Mouse (Mus musculus): Measurements from ENCODE around the gene Gm3776. TPM values are rescaled to one million over a fixed set of nuclear protein-coding genes. Genes with fewer than 3 reads are reported as not detected.
"Not testable (repeated sequence)": the region's sequence is repeated elsewhere in the genome, so short reads cannot be mapped to it uniquely, and the experiment has no call there.

Gm3776 gene
- polyA plus RNA-seq, 1 experiment from 2014 or later: 1.5 TPM

DNA sequence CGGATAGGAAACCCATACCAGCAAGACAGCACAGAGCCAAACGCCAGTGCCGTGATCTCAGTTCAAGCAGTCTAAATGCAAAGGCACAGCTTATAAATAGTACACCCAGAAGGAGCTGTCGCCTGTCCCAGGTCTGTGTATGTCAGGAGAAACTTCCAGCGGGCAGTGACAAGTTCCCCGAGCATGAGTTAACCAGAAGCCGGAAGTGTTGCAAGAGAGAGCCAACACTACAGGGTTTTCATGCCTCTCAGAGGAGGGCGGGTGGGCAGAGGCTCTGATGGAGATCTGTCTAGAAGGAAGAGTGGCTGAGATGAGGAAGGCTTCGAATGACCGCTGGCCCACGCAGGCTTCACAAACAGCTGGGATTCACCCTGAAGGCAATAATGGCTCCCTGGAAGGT lies 31.6 kb upstream of the Gm3776 start:
- peaks cover 7% of the 10 kb centered on the region for H3K4me1 ChIP-seq (ENCODE audit: insufficient read depth, low read length)
- no peak overlapping the region for H3K27ac ChIP-seq (ENCODE audit: low read length)
- H3K4me3 ChIP-seq (ENCODE audit: low read length): no peak overlapping the region
- ATAC-seq (ENCODE audit: low FRiP score, low TSS enrichment): no peak
- H3K4me2 ChIP-seq (replicated peaks; ENCODE audit: low read depth, low read length): no peak overlapping the region
- WGBS: 67% methylated on average over 11 of the region's 11 CpGs
- no peaks in the 10 kb centered on the region for H3K27me3 ChIP-seq (ENCODE audit: insufficient read depth, low read length)
- H3K36me3 ChIP-seq (ENCODE audit: insufficient read depth, low read length): no peaks in the 10 kb centered on the region
- no peaks in the 10 kb centered on the region for H3K9me3 ChIP-seq (ENCODE audit: low read length)
- no peak overlapping the region for H3K9ac ChIP-seq (replicated peaks; ENCODE audit: low read length)

DNA sequence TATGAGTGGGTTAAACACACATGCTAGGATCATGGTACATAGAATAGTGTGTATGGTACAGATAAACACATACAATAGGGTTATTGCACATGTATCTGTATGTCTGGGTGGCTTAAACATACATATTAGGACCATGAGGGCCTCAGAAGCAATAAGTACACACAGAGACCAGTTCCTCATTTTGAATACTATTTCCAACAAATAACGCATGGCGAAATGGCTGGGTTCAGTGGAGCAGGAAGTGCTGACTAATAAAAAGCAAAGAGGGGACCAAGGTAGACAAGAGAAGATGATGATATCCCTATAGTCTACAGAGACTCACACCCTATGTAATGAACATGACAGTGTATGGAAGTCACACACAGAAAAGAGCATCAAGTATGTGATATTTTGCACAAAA lies 28.8 kb upstream of the Gm3776 start:
- H3K27me3 ChIP-seq (ENCODE audit: insufficient read depth, low read length): no peaks in the 10 kb centered on the region
- no peak overlapping the region for H3K9ac ChIP-seq (replicated peaks; ENCODE audit: low read length)
- no peaks in the 10 kb centered on the region for H3K36me3 ChIP-seq (ENCODE audit: insufficient read depth, low read length)
- H3K4me3 ChIP-seq (ENCODE audit: low read length): no peak overlapping the region
- H3K9me3 ChIP-seq (ENCODE audit: low read length): no peaks in the 10 kb centered on the region
- no peak for ATAC-seq (ENCODE audit: low FRiP score, low TSS enrichment)
- no peak overlapping the region for H3K4me2 ChIP-seq (replicated peaks; ENCODE audit: low read depth, low read length)
- peaks cover 5% of the 10 kb centered on the region for H3K4me1 ChIP-seq (ENCODE audit: insufficient read depth, low read length)
- no peak overlapping the region for H3K27ac ChIP-seq (ENCODE audit: low read length)
- WGBS: 90% methylated on average over 2 of the region's 2 CpGs

DNA sequence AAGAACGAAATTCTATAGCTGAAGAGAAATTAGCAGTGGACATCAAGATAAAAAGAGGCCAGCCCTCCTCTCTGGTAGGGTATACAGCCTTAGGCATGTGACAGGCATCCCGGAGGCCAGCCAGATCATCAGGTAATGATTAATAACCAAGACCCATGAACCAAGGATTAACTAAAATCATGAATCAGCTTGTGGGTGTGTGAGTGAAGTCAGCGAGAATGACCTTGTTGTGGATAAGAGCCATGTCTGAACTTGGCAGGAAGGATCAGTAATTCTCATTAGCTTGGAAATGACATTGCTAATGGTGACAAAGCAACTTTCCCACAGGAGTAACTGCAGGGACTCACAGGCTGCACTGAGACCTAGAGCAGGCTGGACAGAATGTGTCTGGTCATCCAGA lies 27.3 kb upstream of the Gm3776 start:
- H3K4me2 ChIP-seq (replicated peaks; ENCODE audit: low read depth, low read length): not testable (repeated sequence)
- ATAC-seq (ENCODE audit: low FRiP score, low TSS enrichment): peak; percentile 57; the same call in 1 of the 2 replicates

DNA sequence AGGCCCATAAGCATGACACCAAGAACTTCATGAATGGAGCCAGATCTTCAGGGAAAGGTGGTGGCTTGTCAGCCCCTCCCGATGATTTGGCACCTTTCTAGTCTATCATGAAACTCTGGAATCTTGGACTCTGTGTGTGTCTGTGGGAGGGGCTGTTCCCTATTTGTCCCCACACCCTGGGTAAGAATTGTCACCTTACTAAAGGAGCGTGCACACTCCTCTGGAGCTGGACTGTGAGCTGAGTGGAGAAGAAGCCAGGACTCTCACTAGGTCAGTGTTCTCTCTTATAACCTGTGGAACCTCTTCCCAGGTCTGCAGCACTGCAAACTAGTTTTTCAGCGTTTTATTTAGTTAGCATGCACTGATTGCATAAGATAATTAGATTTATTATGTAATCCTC lies 26.5 kb upstream of the Gm3776 start, which contains the start of gene Gsta1:
TSS of gene Gsta1 (plus strand) at position 196 of the 400 bp plus-strand sequence.
- H3K27ac ChIP-seq (ENCODE audit: low read length); H3K4me2 ChIP-seq (replicated peaks; ENCODE audit: low read depth, low read length); ATAC-seq (ENCODE audit: low FRiP score, low TSS enrichment); H3K9me3 ChIP-seq (ENCODE audit: low read length); H3K4me3 ChIP-seq (ENCODE audit: low read length); H3K27me3 ChIP-seq (ENCODE audit: insufficient read depth, low read length); H3K4me1 ChIP-seq (ENCODE audit: insufficient read depth, low read length); H3K9ac ChIP-seq (replicated peaks; ENCODE audit: low read length); H3K36me3 ChIP-seq (ENCODE audit: insufficient read depth, low read length): not testable (repeated sequence)
- 81% methylated on average over 1 of the region's 3 CpGs for WGBS

More for the DNA sequence above, 27.3 kb upstream of the Gm3776 start:
- 48% methylated on average over 3 of the region's 3 CpGs for WGBS
- H3K9me3 ChIP-seq (ENCODE audit: low read length); H3K27ac ChIP-seq (ENCODE audit: low read length); H3K4me1 ChIP-seq (ENCODE audit: insufficient read depth, low read length); H3K4me3 ChIP-seq (ENCODE audit: low read length); H3K36me3 ChIP-seq (ENCODE audit: insufficient read depth, low read length); H3K27me3 ChIP-seq (ENCODE audit: insufficient read depth, low read length); H3K9ac ChIP-seq (replicated peaks; ENCODE audit: low read length): not testable (repeated sequence)

DNA sequence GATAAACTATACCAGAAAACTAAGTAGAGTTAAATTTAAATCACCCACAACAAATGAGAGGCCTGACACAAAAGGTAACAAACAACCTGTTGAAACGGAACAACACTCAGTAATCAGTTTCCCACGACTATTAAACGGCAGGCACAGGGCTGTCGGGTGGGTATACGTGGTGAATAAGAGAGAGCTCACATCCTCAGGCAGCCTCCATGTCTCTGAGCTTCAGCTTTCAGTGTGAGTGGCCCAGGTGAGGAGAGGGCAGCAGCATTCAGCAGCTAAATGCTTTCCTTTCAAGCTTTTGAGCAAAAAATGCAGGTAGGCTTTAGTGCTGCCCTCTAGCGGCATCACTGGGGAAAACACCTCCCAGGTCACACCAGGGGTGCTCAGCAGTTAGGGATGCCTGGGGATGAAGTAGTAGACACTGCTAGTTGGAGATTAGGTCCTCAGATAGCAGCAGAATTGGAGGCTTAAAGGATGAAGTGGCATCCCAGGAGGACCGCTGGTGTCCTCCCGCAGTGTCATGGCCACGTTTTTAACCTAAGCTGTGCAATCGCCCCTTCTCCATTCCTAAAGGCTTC lies 23.7 kb upstream of the Gm3776 start:
- ATAC-seq (ENCODE audit: low FRiP score, low TSS enrichment); H3K4me1 ChIP-seq (ENCODE audit: insufficient read depth, low read length); H3K36me3 ChIP-seq (ENCODE audit: insufficient read depth, low read length); H3K27me3 ChIP-seq (ENCODE audit: insufficient read depth, low read length); H3K9ac ChIP-seq (replicated peaks; ENCODE audit: low read length); H3K9me3 ChIP-seq (ENCODE audit: low read length); H3K4me2 ChIP-seq (replicated peaks; ENCODE audit: low read depth, low read length); H3K27ac ChIP-seq (ENCODE audit: low read length); H3K4me3 ChIP-seq (ENCODE audit: low read length): not testable (repeated sequence)
- WGBS: no CpG with 5 or more reads among the region's 10 CpGs

DNA sequence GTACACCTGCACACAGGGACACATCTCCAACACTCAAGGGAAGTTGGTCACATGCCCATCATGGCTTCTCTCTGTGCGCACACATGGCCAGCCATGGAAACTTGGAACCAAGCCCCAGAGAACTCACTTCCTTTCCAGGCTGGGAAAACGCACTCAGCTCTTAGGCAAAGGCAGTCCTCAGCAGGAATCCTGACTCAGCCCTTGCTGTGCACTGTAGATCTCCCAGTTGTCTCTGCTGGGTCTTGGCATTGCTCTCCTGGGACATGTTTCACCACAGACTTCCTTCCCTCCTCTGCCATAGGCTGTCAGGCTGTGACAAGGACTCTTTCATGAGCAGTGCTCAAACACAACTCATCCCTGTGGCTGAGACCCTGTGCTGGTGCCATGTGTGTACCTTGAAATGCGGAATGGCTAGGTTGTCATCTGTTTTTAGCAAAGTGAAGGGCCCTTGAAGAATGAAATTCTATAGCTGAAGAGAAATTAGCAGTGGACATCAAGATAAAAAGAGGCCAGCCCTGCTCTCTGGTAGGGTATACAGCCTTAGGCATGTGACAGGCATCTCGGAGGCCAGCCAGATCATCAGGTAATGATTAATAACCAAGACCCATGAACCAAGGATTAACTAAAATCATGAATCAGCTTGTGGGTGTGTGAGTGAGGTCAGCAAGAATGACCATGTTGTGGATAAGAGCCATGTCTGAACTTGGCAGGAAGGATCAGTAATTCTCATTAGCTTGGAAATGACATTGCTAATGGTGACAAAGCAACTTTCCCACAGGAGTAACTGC lies 1.1 kb upstream of the Gm3776 start:
- not testable (repeated sequence) for H3K36me3 ChIP-seq (ENCODE audit: insufficient read depth, low read length); H3K4me3 ChIP-seq (ENCODE audit: low read length); H3K27ac ChIP-seq (ENCODE audit: low read length); H3K27me3 ChIP-seq (ENCODE audit: insufficient read depth, low read length); H3K9ac ChIP-seq (replicated peaks; ENCODE audit: low read length); H3K4me2 ChIP-seq (replicated peaks; ENCODE audit: low read depth, low read length); H3K9me3 ChIP-seq (ENCODE audit: low read length); H3K4me1 ChIP-seq (ENCODE audit: insufficient read depth, low read length)
- ATAC-seq (ENCODE audit: low FRiP score, low TSS enrichment): peak; percentile 70
- 60% methylated on average over 4 of the region's 4 CpGs for WGBS

DNA sequence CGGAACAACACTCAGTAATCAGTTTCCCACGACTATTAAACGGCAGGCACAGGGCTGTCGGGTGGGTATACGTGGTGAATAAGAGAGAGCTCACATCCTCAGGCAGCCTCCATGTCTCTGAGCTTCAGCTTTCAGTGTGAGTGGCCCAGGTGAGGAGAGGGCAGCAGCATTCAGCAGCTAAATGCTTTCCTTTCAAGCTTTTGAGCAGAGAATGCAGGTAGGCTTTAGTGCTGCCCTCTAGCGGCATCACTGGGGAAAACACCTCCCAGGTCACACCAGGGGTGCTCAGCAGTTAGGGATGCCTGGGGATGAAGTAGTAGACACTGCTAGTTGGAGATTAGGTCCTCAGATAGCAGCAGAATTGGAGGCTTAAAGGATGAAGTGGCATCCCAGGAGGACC lies 2.8 kb downstream of the Gm3776 start:
- not testable (repeated sequence) for H3K27ac ChIP-seq (ENCODE audit: low read length); H3K4me2 ChIP-seq (replicated peaks; ENCODE audit: low read depth, low read length); H3K9me3 ChIP-seq (ENCODE audit: low read length); H3K27me3 ChIP-seq (ENCODE audit: insufficient read depth, low read length); H3K9ac ChIP-seq (replicated peaks; ENCODE audit: low read length); H3K4me3 ChIP-seq (ENCODE audit: low read length); H3K4me1 ChIP-seq (ENCODE audit: insufficient read depth, low read length); H3K36me3 ChIP-seq (ENCODE audit: insufficient read depth, low read length)
- ATAC-seq (ENCODE audit: low FRiP score, low TSS enrichment): peak; percentile 65; the same call in 1 of the 2 replicates
- WGBS: 0% methylated on average over 1 of the region's 6 CpGs

DNA sequence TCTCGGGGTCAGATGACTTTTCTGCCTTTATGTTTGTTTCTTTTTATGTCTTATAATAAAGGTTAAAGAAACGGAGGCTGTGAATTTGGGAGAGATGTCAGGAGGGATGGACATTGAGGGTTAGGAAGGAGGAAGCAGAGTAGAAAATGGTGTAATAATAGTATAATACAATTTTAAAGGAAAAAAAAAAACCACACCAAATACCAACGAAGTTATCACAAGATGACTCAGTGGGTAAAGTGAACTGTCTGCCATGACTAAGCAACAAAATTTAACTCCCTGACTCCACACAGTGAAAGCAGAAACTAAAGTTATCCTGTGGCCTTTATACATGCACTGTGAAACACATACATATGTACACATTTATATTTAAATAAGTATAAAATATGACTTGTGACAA lies 14.0 kb downstream of the Gm3776 start:
- not testable (repeated sequence) for H3K9me3 ChIP-seq (ENCODE audit: low read length); H3K4me1 ChIP-seq (ENCODE audit: insufficient read depth, low read length); H3K4me2 ChIP-seq (replicated peaks; ENCODE audit: low read depth, low read length); ATAC-seq (ENCODE audit: low FRiP score, low TSS enrichment); H3K9ac ChIP-seq (replicated peaks; ENCODE audit: low read length); H3K4me3 ChIP-seq (ENCODE audit: low read length); H3K27me3 ChIP-seq (ENCODE audit: insufficient read depth, low read length); H3K27ac ChIP-seq (ENCODE audit: low read length); H3K36me3 ChIP-seq (ENCODE audit: insufficient read depth, low read length)
- WGBS: 86% methylated on average over 3 of the region's 3 CpGs

DNA sequence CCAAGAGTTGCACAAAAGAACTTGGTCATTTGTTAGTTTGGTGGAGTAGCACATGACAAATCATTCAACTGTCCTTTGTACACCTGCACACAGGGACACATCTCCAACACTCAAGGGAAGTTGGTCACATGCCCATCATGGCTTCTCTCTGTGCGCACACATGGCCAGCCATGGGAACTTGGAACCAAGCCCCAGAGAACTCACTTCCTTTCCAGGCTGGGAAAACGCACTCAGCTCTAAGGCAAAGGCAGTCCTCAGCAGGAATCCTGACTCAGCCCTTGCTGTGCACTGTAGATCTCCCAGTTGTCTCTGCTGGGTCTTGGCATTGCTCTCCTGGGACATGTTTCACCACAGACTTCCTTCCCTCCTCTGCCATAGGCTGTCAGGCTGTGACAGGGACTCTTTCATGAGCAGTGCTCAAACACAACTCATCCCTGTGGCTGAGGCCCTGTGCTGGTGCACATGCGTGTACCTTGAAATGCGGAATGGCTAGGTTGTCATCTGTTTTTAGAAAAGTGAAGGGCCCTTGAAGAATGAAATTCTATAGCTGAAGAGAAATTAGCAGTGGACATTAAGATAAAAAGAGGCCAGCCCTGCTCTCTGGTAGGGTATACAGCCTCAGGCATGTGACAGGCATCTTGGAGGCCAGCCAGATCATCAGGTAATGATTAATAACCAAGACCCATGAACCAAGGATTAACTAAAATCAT lies 25.2 kb downstream of the Gm3776 start:
- WGBS: 80% methylated on average over 4 of the region's 4 CpGs
- H3K27ac ChIP-seq (ENCODE audit: low read length); H3K9ac ChIP-seq (replicated peaks; ENCODE audit: low read length); H3K4me1 ChIP-seq (ENCODE audit: insufficient read depth, low read length); H3K4me3 ChIP-seq (ENCODE audit: low read length); H3K9me3 ChIP-seq (ENCODE audit: low read length); H3K4me2 ChIP-seq (replicated peaks; ENCODE audit: low read depth, low read length); H3K27me3 ChIP-seq (ENCODE audit: insufficient read depth, low read length); H3K36me3 ChIP-seq (ENCODE audit: insufficient read depth, low read length): not testable (repeated sequence)
- ATAC-seq (ENCODE audit: low FRiP score, low TSS enrichment): peak; percentile 77; the same call in 1 of the 2 replicates

DNA sequence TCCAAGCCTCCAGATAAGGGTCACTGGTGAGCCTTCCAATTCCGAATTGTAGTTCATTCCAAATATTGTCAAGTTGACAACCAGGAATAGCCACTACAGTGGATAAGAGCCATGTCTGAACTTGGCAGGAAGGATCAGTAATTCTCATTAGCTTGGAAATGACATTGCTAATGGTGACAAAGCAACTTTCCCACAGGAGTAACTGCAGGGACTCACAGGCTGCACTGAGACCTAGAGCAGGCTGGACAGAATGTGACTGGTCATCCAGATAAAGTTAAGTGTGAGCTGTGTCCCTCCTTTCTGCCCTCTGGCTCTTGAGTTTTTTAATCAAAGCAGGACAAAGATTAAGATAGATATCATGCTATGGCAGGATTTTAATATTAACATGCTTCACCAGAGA lies 32.1 kb downstream of the Gm3776 start:
- WGBS: 75% methylated on average over 1 of the region's 1 CpGs
- H3K9ac ChIP-seq (replicated peaks; ENCODE audit: low read length): not testable (repeated sequence)

More for the DNA sequence above, 32.1 kb downstream of the Gm3776 start:
- H3K27me3 ChIP-seq (ENCODE audit: insufficient read depth, low read length); H3K27ac ChIP-seq (ENCODE audit: low read length); ATAC-seq (ENCODE audit: low FRiP score, low TSS enrichment); H3K4me1 ChIP-seq (ENCODE audit: insufficient read depth, low read length); H3K4me3 ChIP-seq (ENCODE audit: low read length); H3K36me3 ChIP-seq (ENCODE audit: insufficient read depth, low read length); H3K4me2 ChIP-seq (replicated peaks; ENCODE audit: low read depth, low read length); H3K9me3 ChIP-seq (ENCODE audit: low read length): not testable (repeated sequence)

Data from kidney, embryonic 16.5 days (tissue).